Mouse (Mus musculus) lung, postnatal 0 days (tissue): ENCODE results near the gene Usp6nl. TPM values are rescaled to one million over a fixed set of nuclear protein-coding genes. Genes with fewer than 3 reads are reported as not detected.

Source experiments
- ATAC-seq: fragments of 200-750 bp; cut with Nextera tagmentation; 2 replicates; pipeline ENCODE4 v1.8.0; 2017; ENCODE audit warnings: moderate library complexity
- DNase-seq: peaks from one replicate; pipeline ENCODE4 v3.0.0-alpha.2; 2016; ENCODE audit warnings: low spot score
- H3K27ac ChIP-seq: fragments of 300-500 bp; sonication (generic); 2 replicates; pipeline ENCODE4 v1.5.1; 2014; ENCODE audit warnings: antibody characterized with exemption, mild to moderate bottlenecking, low read length, mixed read lengths
- H3K27me3 ChIP-seq: fragments of 300-500 bp; sonication (generic); replicated peaks from 2 replicates; pipeline ENCODE4 v1.6.1; 2014; ENCODE audit warnings: low read length, mixed read lengths; ENCODE audit not compliant: insufficient read depth
- H3K36me3 ChIP-seq: fragments of 300-500 bp; sonication (generic); 2 replicates; pipeline ENCODE4 v1.6.1; 2014; ENCODE audit warnings: low read length, mixed read lengths; ENCODE audit not compliant: insufficient read depth
- H3K4me1 ChIP-seq: fragments of 300-500 bp; sonication (generic); 2 replicates; pipeline ENCODE4 v1.6.1; 2014; ENCODE audit warnings: antibody characterized with exemption, low read depth, low read length, mixed read lengths; ENCODE audit not compliant: insufficient read depth
- H3K4me2 ChIP-seq: fragments of 300-500 bp; sonication (generic); replicated peaks from 2 replicates; pipeline ENCODE4 v1.6.1; 2014; ENCODE audit warnings: low read depth, mild to moderate bottlenecking, low read length, moderate library complexity, mixed read lengths
- H3K4me3 ChIP-seq: fragments of 300-500 bp; sonication (generic); 2 replicates; pipeline ENCODE4 v1.5.1; 2014; ENCODE audit warnings: low read depth, low read length
- H3K9ac ChIP-seq: fragments of 300-500 bp; sonication (generic); replicated peaks from 2 replicates; pipeline ENCODE4 v1.6.1; 2014; ENCODE audit warnings: low read depth, mild to moderate bottlenecking
- H3K9me3 ChIP-seq: fragments of 300-500 bp; sonication (generic); 2 replicates; pipeline ENCODE4 v1.6.1; 2016; ENCODE audit warnings: low read length, mixed read lengths
- CTCF ChIP-seq: IDR thresholded peaks from 2 replicates; pipeline ENCODE4 v1.5.1; 2016; ENCODE audit warnings: antibody characterized with exemption, mild to moderate bottlenecking
- EP300 ChIP-seq: IDR thresholded peaks from 2 replicates; pipeline ENCODE4 v1.6.1; 2016; ENCODE audit warnings: antibody characterized with exemption, mild to moderate bottlenecking, control low read depth
- WGBS: fragments of 180-500 bp; shearing (Covaris S2); extraction: QIAGEN DNeasy Blood & Tissue Kit; methylation state at CpG from one replicate; pipeline ENCODE4 v1.1.7; 2014; 5-methylcytosine and 5-hydroxymethylcytosine counted together
- polyA plus RNA-seq: library from polyadenylated mRNA; unstranded; fragments of >200 nt; fragmentation: Nextera tagmentation; extraction: Ambion mirVana; gene quantifications from 2 replicates; pipeline ENCODE4 v1.2.1, GENCODE M21; 2015

Usp6nl gene
- polyA plus RNA-seq, 1 experiment from 2014 or later: 9.5 TPM

DNA sequence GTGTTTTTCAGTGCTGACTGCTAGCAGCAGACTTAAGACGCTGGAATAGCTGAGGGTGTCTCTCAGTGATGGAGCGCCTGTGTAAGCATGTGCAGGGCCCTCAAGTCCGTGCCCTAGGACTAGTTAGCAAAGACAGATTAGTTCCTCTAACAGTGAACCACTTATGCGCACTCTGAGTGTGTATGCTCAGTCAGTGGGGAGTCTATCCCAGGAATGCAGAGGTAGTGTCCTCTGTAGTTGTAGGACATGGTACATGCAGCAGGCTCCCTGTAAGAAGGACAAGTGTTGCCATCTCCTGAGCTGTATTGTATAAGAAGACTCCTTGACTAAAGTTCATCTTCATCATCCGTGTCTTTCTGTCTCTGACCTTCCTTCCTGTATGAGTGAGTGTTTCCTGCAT, 102.4 kb downstream of the Usp6nl start:
- DNase-seq (no peak), ATAC-seq (no peak)
- H3K9me3 ChIP-seq: no peaks in the 10 kb centered on the region
- H3K4me3 ChIP-seq: no peak overlapping the region
- H3K4me2 ChIP-seq: no peak overlapping the region
- no peak overlapping the region for H3K27ac ChIP-seq
- H3K36me3 ChIP-seq: peaks cover 22% of the 10 kb centered on the region; the same call in 1 of the 2 replicates
- H3K9ac ChIP-seq: no peak overlapping the region
- 61% methylated on average over 5 of the region's 5 CpGs for WGBS
- TF ChIP-seq CTCF (no peak), EP300 (no peak)
- no peaks in the 10 kb centered on the region for H3K27me3 ChIP-seq
- no peaks in the 10 kb centered on the region for H3K4me1 ChIP-seq

DNA sequence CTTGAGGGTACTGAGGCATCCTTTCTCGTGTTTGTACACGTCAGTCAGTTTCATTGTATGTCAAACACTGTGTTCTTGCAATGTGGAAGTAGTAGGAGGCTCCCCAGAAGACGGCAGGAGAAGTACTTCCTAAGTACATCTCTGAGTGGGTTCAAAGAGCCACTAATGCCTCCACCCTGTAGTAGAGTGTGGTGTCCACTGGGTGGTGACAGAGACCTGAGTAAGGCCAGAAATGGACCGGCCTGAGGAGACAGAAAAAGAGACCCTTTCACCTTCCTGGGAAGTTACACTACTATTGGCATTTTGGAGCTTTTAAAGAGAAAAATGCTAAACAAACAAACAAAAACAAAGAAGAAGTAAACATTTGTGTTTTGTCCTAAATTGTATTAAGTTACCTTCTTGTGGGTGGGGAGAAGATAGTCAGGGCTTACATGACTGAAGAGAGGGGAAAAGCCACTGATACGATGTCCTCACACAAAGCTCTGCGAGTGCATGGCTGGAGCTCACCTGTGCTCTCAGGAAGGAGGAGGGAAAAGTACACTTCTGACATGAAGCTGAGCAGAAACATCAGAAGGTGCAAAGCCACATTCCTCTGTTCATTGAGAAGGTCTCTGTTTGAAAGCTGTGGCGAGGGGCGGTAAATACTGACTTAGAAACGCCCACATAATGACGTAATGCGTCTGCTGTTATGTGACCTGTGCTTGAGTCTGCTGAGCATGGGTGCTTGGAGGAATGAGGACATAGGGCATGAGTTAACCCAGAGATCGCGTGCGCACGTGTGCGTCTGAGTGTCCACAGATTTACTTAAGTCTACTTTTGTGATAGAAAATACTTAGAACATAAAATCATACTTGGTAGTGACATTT, 113.9 kb downstream of the Usp6nl start:
- H3K27ac ChIP-seq: no peak overlapping the region
- H3K36me3 ChIP-seq: peaks cover 16% of the 10 kb centered on the region
- 58% methylated on average over 16 of the region's 16 CpGs for WGBS
- TF ChIP-seq CTCF (peak; percentile 93), EP300 (no peak)
- H3K4me1 ChIP-seq: no peaks in the 10 kb centered on the region
- H3K4me2 ChIP-seq: no peak overlapping the region
- DNase-seq (peak; percentile 87), ATAC-seq (peak; percentile 93)
- no peaks in the 10 kb centered on the region for H3K9me3 ChIP-seq
- H3K27me3 ChIP-seq: no peaks in the 10 kb centered on the region
- no peak overlapping the region for H3K9ac ChIP-seq
- H3K4me3 ChIP-seq: no peak overlapping the region

DNA sequence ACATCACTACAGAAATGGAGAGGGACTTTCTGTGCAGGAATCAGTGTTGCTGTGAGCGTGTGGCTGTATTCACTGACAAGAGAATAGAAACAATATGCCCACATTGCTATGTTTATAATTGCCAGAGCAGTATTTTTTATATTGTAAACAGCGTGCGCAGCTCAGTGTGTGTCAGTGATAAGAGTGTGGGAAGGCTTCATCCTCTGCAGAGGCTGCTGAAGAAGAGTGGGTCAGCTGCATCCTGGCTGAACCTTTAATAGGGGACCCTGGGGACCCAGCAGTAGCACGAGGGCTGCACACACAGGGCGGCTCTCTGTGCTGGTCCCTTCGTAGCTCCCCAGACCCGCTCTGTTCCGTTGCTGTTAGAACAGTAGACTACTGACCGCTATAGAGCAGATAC, 119.2 kb downstream of the Usp6nl start:
- DNase-seq (no peak), ATAC-seq (peak; percentile 32; the same call in 1 of the 2 replicates)
- H3K4me2 ChIP-seq: no peak overlapping the region
- H3K36me3 ChIP-seq: peaks cover 21% of the 10 kb centered on the region
- no peaks in the 10 kb centered on the region for H3K27me3 ChIP-seq
- TF ChIP-seq CTCF (no peak), EP300 (no peak)
- H3K4me3 ChIP-seq: no peak overlapping the region
- H3K4me1 ChIP-seq: no peaks in the 10 kb centered on the region
- 59% methylated on average over 9 of the region's 9 CpGs for WGBS
- no peak overlapping the region for H3K27ac ChIP-seq
- no peak overlapping the region for H3K9ac ChIP-seq
- H3K9me3 ChIP-seq: no peaks in the 10 kb centered on the region

DNA sequence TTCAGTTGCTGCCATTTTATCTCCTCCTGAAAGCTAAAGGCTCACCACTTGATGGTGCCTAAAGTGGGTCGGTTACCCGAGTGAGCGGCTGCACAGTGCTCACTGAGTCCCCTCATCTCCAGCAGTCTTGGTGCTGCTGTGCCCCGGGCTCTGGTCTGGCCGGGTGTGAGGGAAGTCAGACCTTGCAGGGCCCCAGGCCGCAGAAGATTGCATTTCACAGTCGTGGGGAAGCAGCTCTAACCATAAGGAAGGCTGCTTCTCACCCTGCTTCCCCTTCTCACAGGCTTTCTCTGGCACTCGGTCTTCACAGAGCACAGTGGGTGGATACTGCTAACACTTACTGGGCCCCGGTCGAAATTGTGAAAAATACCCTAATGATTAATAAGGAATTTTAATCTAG, 119.8 kb downstream of the Usp6nl start:
- Histone ChIP-seq H3K36me3 (peaks cover 21% of the 10 kb centered on the region), H3K27me3 (no peaks in the 10 kb centered on the region), H3K27ac (no peak overlapping the region), H3K4me1 (no peaks in the 10 kb centered on the region), H3K4me3 (no peak overlapping the region), H3K4me2 (no peak overlapping the region), H3K9me3 (no peaks in the 10 kb centered on the region), H3K9ac (no peak overlapping the region)
- ATAC-seq (peak; percentile 11; the same call in 1 of the 2 replicates), DNase-seq (no peak)
- 82% methylated on average over 10 of the region's 10 CpGs for WGBS
- TF ChIP-seq CTCF: no peak
- no peak for TF ChIP-seq EP300

DNA sequence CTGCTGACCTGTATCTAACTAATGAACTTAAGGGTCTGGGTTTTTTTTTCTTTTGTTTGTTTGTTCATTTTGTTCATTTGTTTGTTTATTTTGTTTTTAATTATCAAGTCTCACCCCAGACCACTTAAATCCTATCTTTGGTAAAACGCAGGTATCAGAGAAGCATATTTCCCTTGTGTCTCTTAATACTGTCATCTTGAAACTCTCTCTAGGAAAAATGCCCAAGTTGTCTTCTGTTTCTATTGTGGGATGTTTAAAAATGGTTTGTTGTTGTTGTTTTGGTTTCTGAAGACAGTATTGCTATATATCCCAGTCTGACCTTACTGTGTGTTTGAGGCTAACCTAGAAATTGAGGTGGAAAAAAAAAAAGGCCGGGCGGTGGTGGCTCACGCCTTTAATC, 121.5 kb downstream of the Usp6nl start:
- WGBS: 95% methylated on average over 4 of the region's 4 CpGs
- TF ChIP-seq CTCF (no peak), EP300 (no peak)
- no peak for ATAC-seq
- DNase-seq: no peak
- H3K4me2 ChIP-seq: no peak overlapping the region
- H3K36me3 ChIP-seq: peaks cover 21% of the 10 kb centered on the region; the same call in 1 of the 2 replicates
- H3K27me3 ChIP-seq: no peaks in the 10 kb centered on the region
- no peak overlapping the region for H3K9ac ChIP-seq
- no peak overlapping the region for H3K4me3 ChIP-seq
- no peaks in the 10 kb centered on the region for H3K4me1 ChIP-seq
- H3K27ac ChIP-seq: no peak overlapping the region
- H3K9me3 ChIP-seq: no peaks in the 10 kb centered on the region

DNA sequence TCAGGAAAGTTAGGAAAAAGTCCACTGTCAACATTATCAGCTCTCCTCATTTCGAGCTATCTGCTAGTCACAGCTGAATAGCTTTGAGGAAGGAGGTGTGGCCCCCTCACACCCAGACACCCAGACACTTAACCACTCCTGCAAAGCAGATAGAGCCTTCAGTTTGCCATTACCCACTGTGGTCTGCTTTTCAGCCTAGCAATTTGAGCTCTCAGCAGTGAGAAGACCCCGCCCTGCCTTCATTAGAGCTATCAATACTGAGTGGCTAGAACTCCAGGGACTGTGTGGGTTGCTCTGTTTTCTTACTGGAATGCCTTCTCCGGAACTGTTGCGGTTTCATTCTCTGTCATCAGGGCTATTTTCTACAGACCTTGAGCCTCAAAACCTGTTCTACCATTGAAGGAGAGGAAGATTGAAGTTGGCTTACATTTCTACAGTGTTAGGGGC, 122.3 kb downstream of the Usp6nl start:
- WGBS: 78% methylated on average over 4 of the region's 4 CpGs
- no peaks in the 10 kb centered on the region for H3K27me3 ChIP-seq
- ATAC-seq (no peak), DNase-seq (no peak)
- TF ChIP-seq EP300 (no peak), CTCF (no peak)
- H3K4me3 ChIP-seq: no peak overlapping the region
- H3K4me2 ChIP-seq: no peak overlapping the region
- H3K9ac ChIP-seq: no peak overlapping the region
- peaks cover 21% of the 10 kb centered on the region; the same call in 1 of the 2 replicates for H3K36me3 ChIP-seq
- no peaks in the 10 kb centered on the region for H3K4me1 ChIP-seq
- H3K9me3 ChIP-seq: no peaks in the 10 kb centered on the region
- no peak overlapping the region for H3K27ac ChIP-seq
